Mouse (Mus musculus) ES-E14 (cell line): ENCODE data around the gene Fndc5.

ENCODE experiments used
- CHD2 ChIP-seq: IDR thresholded peaks from 2 replicates; pipeline ENCODE4 v1.6.1; 2014; ENCODE audit warnings: mild to moderate bottlenecking, low read depth, low read length, inconsistent platforms
- HCFC1 ChIP-seq: IDR thresholded peaks from 2 replicates; pipeline ENCODE4 v1.6.1; 2012; ENCODE audit warnings: low read length, inconsistent platforms, borderline replicate concordance; ENCODE audit not compliant: insufficient read depth
- MAFK ChIP-seq: IDR thresholded peaks from 2 replicates; pipeline ENCODE4 v1.6.1; 2014; ENCODE audit warnings: mild to moderate bottlenecking, low read depth, low read length, inconsistent platforms; ENCODE audit not compliant: insufficient read depth
- ZC3H11A ChIP-seq: IDR thresholded peaks from 2 replicates; pipeline ENCODE4 v1.6.1; 2012; ENCODE audit warnings: low read depth, mild to moderate bottlenecking, inconsistent platforms, low read length, borderline replicate concordance
- ZNF384 ChIP-seq: IDR thresholded peaks from 2 replicates; pipeline ENCODE4 v1.6.1; 2012; ENCODE audit warnings: low read depth, low read length, inconsistent platforms

DNA sequence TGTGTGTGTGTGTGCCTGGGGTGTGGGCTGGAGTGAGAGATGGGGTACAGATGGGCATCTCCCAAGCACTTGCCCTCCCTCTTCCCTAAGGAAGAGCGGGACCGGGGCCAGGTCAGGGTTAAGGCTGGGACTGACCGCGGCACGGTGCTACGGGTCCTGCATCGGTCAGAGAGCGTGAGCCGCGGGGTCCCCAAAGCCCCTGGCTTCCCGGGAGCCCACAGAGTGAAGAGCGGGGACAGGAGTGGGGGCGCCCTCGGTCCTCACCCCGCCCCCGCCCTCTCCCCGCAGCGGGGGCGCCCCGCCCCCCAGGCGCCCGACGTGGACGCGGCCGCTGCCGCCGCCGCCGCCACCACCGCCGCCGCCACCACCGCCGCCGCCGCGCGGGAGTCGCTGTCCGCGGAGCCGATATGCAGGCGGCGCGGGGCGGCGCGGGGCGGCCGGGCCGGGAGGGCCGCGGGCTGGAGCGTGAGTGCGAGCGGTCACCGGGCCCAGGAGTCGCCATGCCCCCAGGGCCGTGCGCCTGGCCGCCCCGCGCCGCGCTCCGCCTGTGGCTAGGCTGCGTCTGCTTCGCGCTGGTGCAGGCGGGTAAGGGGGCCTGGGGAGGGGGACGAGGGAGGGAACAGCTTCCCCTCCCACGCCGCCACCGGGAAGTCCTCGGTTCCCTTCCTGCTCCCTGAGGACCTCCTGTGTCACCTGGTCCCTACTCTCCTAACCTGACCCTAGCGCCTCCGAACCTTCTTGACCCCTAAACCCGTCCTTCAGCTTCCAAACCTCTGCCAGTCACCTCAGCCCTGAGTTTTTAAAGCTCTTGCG lies at the start of gene Fndc5:
- TF ChIP-seq ZC3H11A (no peak), ZNF384 (no peak), MAFK (no peak), CHD2 (no peak), HCFC1 (no peak)
